Mouse (Mus musculus) spleen, postnatal 36 days (tissue): Measurements from ENCODE around the gene Hs3st5.
"Not testable (repeated sequence)": the region's sequence is repeated elsewhere in the genome, so short reads cannot be mapped to it uniquely, and the experiment has no call there.

Experiments used
- DNase-seq, 2 experiments: peaks; one replicate each; pipeline ENCODE4 v3.0.0; 2022; ENCODE audit warnings: low spot score in 2 of 2, mixed read lengths in 1 of 2

The Hs3st5 gene

GRCm38 (mm10) chr10:36506727-36507555 is at the start of gene Hs3st5:
Gene Hs3st5, plus strand, starts transcription at chr10:36506814.
- DNase-seq, result no peak

GRCm38 (mm10) chr10:36468664-36469063 is 38.0 kb upstream of the Hs3st5 start:
- DNase-seq, result no peak

GRCm38 (mm10) chr10:36471135-36471534 is 35.5 kb upstream of the Hs3st5 start:
- no peak for DNase-seq

GRCm38 (mm10) chr10:36474834-36475233 is 31.8 kb upstream of the Hs3st5 start:
- DNase-seq, result no peak

GRCm38 (mm10) chr10:36477543-36477942 is 29.1 kb upstream of the Hs3st5 start:
- no peak for DNase-seq

- no peak for DNase-seq
These were observed 23.3 kb upstream of the Hs3st5 start for GRCm38 (mm10) chr10:36483362-36483761.

- DNase-seq, result no peak
These were observed 22.6 kb upstream of the Hs3st5 start for GRCm38 (mm10) chr10:36484011-36484410.

- DNase-seq, result no peak
These were observed 21.8 kb upstream of the Hs3st5 start for GRCm38 (mm10) chr10:36484728-36485300.

GRCm38 (mm10) chr10:36493566-36493965 is 13.0 kb upstream of the Hs3st5 start:
- DNase-seq, result no peak

GRCm38 (mm10) chr10:36499713-36500112 is 6.9 kb upstream of the Hs3st5 start:
- DNase-seq, result no peak

GRCm38 (mm10) chr10:36506033-36506726 is 434 bp upstream of the Hs3st5 start:
- DNase-seq, result no peak

- no peak for DNase-seq
These were observed 899 bp downstream of the Hs3st5 start for GRCm38 (mm10) chr10:36507556-36507870.

- DNase-seq, result no peak
These were observed 1.5 kb downstream of the Hs3st5 start for GRCm38 (mm10) chr10:36507991-36508546.

- DNase-seq, result no peak
These were observed 2.9 kb downstream of the Hs3st5 start for GRCm38 (mm10) chr10:36509477-36509876.

- no peak for DNase-seq
These were observed 17.3 kb downstream of the Hs3st5 start for GRCm38 (mm10) chr10:36523881-36524280.

- no peak for DNase-seq
These were observed 27.2 kb downstream of the Hs3st5 start for GRCm38 (mm10) chr10:36533633-36534335.

GRCm38 (mm10) chr10:36546622-36547021 is 40.0 kb downstream of the Hs3st5 start:
- no peak for DNase-seq

- not testable (repeated sequence) for DNase-seq
These were observed 41.1 kb downstream of the Hs3st5 start for GRCm38 (mm10) chr10:36547713-36548112.

GRCm38 (mm10) chr10:36554057-36554456 is 47.4 kb downstream of the Hs3st5 start:
- DNase-seq, result no peak

- no peak for DNase-seq
These were observed 48.6 kb downstream of the Hs3st5 start for GRCm38 (mm10) chr10:36554941-36555888.

- no peak for DNase-seq
These were observed 49.5 kb downstream of the Hs3st5 start for GRCm38 (mm10) chr10:36556128-36556527.
